Mouse (Mus musculus): ENCODE results near the gene Tshz2. TPM values are rescaled to one million over a fixed set of nuclear protein-coding genes. Genes with fewer than 3 reads are reported as not detected.

Tshz2 gene
- polyA plus RNA-seq, 1 experiment, result 16.1 TPM

- Histone ChIP-seq H3K4me3 (replicated peaks; ENCODE audit: insufficient read depth, low read depth, low read length) (no peak overlapping the region), H3K27ac (ENCODE audit: insufficient read depth, low read length) (no peak overlapping the region), H3K4me1 (ENCODE audit: control insufficient read depth, insufficient read depth, low read length) (no peaks in the 10 kb centered on the region), H3K27me3 (ENCODE audit: control insufficient read depth, insufficient read depth, low read length) (no peaks in the 10 kb centered on the region; the same call in 1 of the 2 replicates)
- TF ChIP-seq POLR2A (IDR thresholded peaks at IDR 0.05; ENCODE audit: borderline replicate concordance, insufficient read depth, low read length) (no peak), CTCF (IDR thresholded peaks at IDR 0.05; ENCODE audit: borderline replicate concordance, insufficient read depth, low read depth, low read length) (no peak)
- DNase-seq, result no peak
- WGBS, result 32% methylated on average over 8 of the region's 8 CpGs
Observed at GRCm38 (mm10) chr2:170011858-170012257, 379.0 kb downstream of the Tshz2 start.

GRCm38 (mm10) chr2:170017302-170017701 lies 384.5 kb downstream of the Tshz2 start:
- Histone ChIP-seq H3K4me3 (replicated peaks; ENCODE audit: insufficient read depth, low read depth, low read length) (no peak overlapping the region), H3K27ac (ENCODE audit: insufficient read depth, low read length) (no peak overlapping the region), H3K27me3 (ENCODE audit: control insufficient read depth, insufficient read depth, low read length) (no peaks in the 10 kb centered on the region), H3K4me1 (ENCODE audit: control insufficient read depth, insufficient read depth, low read length) (no peaks in the 10 kb centered on the region)
- TF ChIP-seq CTCF (IDR thresholded peaks at IDR 0.05; ENCODE audit: borderline replicate concordance, insufficient read depth, low read depth, low read length) (no peak), POLR2A (IDR thresholded peaks at IDR 0.05; ENCODE audit: borderline replicate concordance, insufficient read depth, low read length) (no peak)
- 6% methylated on average over 6 of the region's 6 CpGs for WGBS
- no peak for DNase-seq

- Histone ChIP-seq H3K4me1 (ENCODE audit: control insufficient read depth, insufficient read depth, low read length) (no peaks in the 10 kb centered on the region), H3K4me3 (replicated peaks; ENCODE audit: insufficient read depth, low read depth, low read length) (no peak overlapping the region), H3K27ac (ENCODE audit: insufficient read depth, low read length) (no peak overlapping the region), H3K27me3 (ENCODE audit: control insufficient read depth, insufficient read depth, low read length) (no peaks in the 10 kb centered on the region)
- DNase-seq, result no peak
- no peak for TF ChIP-seq POLR2A (IDR thresholded peaks at IDR 0.05; ENCODE audit: borderline replicate concordance, insufficient read depth, low read length)
- TF ChIP-seq CTCF (IDR thresholded peaks at IDR 0.05; ENCODE audit: borderline replicate concordance, insufficient read depth, low read depth, low read length), result no peak
- WGBS, result 48% methylated on average over 7 of the region's 7 CpGs
Observed at GRCm38 (mm10) chr2:170017926-170018325, 385.1 kb downstream of the Tshz2 start.

- H3K27ac ChIP-seq (ENCODE audit: insufficient read depth, low read length), result no peak overlapping the region
- H3K4me1 ChIP-seq (ENCODE audit: control insufficient read depth, insufficient read depth, low read length), result no peaks in the 10 kb centered on the region
- no peak for TF ChIP-seq CTCF (IDR thresholded peaks at IDR 0.05; ENCODE audit: borderline replicate concordance, insufficient read depth, low read depth, low read length)
- no peak for TF ChIP-seq POLR2A (IDR thresholded peaks at IDR 0.05; ENCODE audit: borderline replicate concordance, insufficient read depth, low read length)
- no peak overlapping the region for H3K4me3 ChIP-seq (replicated peaks; ENCODE audit: insufficient read depth, low read depth, low read length)
- no peak for DNase-seq
- no peaks in the 10 kb centered on the region for H3K27me3 ChIP-seq (ENCODE audit: control insufficient read depth, insufficient read depth, low read length)
- WGBS, result 76% methylated on average over 5 of the region's 5 CpGs
Observed at GRCm38 (mm10) chr2:170022953-170023352, 390.1 kb downstream of the Tshz2 start.

GRCm38 (mm10) chr2:170023741-170024140 lies 390.9 kb downstream of the Tshz2 start:
- TF ChIP-seq CTCF (IDR thresholded peaks at IDR 0.05; ENCODE audit: borderline replicate concordance, insufficient read depth, low read depth, low read length) (no peak), POLR2A (IDR thresholded peaks at IDR 0.05; ENCODE audit: borderline replicate concordance, insufficient read depth, low read length) (no peak)
- Histone ChIP-seq H3K27ac (ENCODE audit: insufficient read depth, low read length) (no peak overlapping the region), H3K4me3 (replicated peaks; ENCODE audit: insufficient read depth, low read depth, low read length) (no peak overlapping the region), H3K27me3 (ENCODE audit: control insufficient read depth, insufficient read depth, low read length) (no peaks in the 10 kb centered on the region; the same call in 1 of the 2 replicates), H3K4me1 (ENCODE audit: control insufficient read depth, insufficient read depth, low read length) (no peaks in the 10 kb centered on the region)
- DNase-seq, result no peak
- 70% methylated on average over 9 of the region's 9 CpGs for WGBS

- Histone ChIP-seq H3K27ac (ENCODE audit: insufficient read depth, low read length) (no peak overlapping the region), H3K4me3 (replicated peaks; ENCODE audit: insufficient read depth, low read depth, low read length) (no peak overlapping the region), H3K27me3 (ENCODE audit: control insufficient read depth, insufficient read depth, low read length) (no peaks in the 10 kb centered on the region; the same call in 1 of the 2 replicates), H3K4me1 (ENCODE audit: control insufficient read depth, insufficient read depth, low read length) (no peaks in the 10 kb centered on the region)
- no peak for DNase-seq
- no peak for TF ChIP-seq POLR2A (IDR thresholded peaks at IDR 0.05; ENCODE audit: borderline replicate concordance, insufficient read depth, low read length)
- TF ChIP-seq CTCF (IDR thresholded peaks at IDR 0.05; ENCODE audit: borderline replicate concordance, insufficient read depth, low read depth, low read length), result no peak
- 93% methylated on average over 8 of the region's 8 CpGs for WGBS
Observed at GRCm38 (mm10) chr2:170024939-170025338, 392.1 kb downstream of the Tshz2 start.

- no peak for DNase-seq
- Histone ChIP-seq H3K4me1 (ENCODE audit: control insufficient read depth, insufficient read depth, low read length) (no peaks in the 10 kb centered on the region), H3K4me3 (replicated peaks; ENCODE audit: insufficient read depth, low read depth, low read length) (no peak overlapping the region), H3K27ac (ENCODE audit: insufficient read depth, low read length) (no peak overlapping the region), H3K27me3 (ENCODE audit: control insufficient read depth, insufficient read depth, low read length) (no peaks in the 10 kb centered on the region; the same call in 1 of the 2 replicates)
- 93% methylated on average over 6 of the region's 6 CpGs for WGBS
- no peak for TF ChIP-seq CTCF (IDR thresholded peaks at IDR 0.05; ENCODE audit: borderline replicate concordance, insufficient read depth, low read depth, low read length)
- TF ChIP-seq POLR2A (IDR thresholded peaks at IDR 0.05; ENCODE audit: borderline replicate concordance, insufficient read depth, low read length), result no peak
Observed at GRCm38 (mm10) chr2:170025896-170026295, 393.1 kb downstream of the Tshz2 start.

- 93% methylated on average over 7 of the region's 7 CpGs for WGBS
- Histone ChIP-seq H3K4me3 (replicated peaks; ENCODE audit: insufficient read depth, low read depth, low read length) (no peak overlapping the region), H3K27ac (ENCODE audit: insufficient read depth, low read length) (no peak overlapping the region), H3K4me1 (ENCODE audit: control insufficient read depth, insufficient read depth, low read length) (no peaks in the 10 kb centered on the region), H3K27me3 (ENCODE audit: control insufficient read depth, insufficient read depth, low read length) (no peaks in the 10 kb centered on the region; the same call in 1 of the 2 replicates)
- TF ChIP-seq CTCF (IDR thresholded peaks at IDR 0.05; ENCODE audit: borderline replicate concordance, insufficient read depth, low read depth, low read length) (peak; percentile 24; the same call in 1 of the 2 replicates), POLR2A (IDR thresholded peaks at IDR 0.05; ENCODE audit: borderline replicate concordance, insufficient read depth, low read length) (no peak)
- DNase-seq, result no peak
Observed at GRCm38 (mm10) chr2:170027837-170028236, 395.0 kb downstream of the Tshz2 start.
